Mouse (Mus musculus): ENCODE measurements around the gene Trim47.

DNA sequence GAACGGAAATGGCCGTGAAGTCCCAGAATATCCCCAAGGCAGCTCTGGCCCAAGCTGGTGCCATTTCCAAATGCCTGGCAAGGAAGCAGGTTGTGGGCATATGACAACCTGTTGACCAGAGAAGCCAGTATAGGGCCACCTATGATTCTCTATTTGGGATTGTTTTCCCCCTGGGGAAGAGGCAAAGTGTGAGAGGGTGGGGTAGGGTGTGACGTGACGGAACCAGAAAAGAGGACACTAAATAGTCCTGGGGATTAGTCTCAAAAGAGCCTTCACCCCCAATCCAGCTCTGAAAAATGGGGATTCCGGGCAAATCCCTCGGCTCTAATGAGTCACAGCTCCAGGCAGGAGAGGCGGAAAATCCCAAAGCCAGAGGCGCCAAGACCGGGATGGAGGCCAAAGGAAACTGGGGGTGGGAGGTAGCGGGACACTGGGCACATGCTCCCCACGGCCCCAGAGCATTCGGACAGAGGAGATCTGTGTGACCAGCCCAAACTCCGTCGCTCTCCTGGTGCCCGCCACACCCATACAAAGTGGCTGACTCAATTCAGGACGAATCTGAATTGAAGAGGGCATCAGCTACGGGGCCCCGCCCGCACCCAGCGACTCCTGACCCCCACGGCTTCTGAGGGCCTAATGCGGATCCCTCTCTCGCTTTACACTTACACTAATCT, 18.4 kb downstream of the Trim47 start:
- no peak for TF ChIP-seq POLR2A (IDR thresholded peaks at IDR 0.05; ENCODE audit: insufficient read depth, low read depth, low read length)
- TF ChIP-seq CTCF (IDR thresholded peaks at IDR 0.05; ENCODE audit: insufficient read depth, low read depth, low read length): no peak

All from olfactory bulb, adult 2 months (tissue).